Mouse (Mus musculus) G1E-ER4 (cell line): ENCODE measurements around the gene Fzr1. TPM values are rescaled to one million over a fixed set of nuclear protein-coding genes. Genes with fewer than 3 reads are reported as not detected.

Source experiments
- GATA1 ChIP-seq: IDR thresholded peaks from one replicate; pipeline ENCODE4 v1.8.0; 2012; ENCODE audit warnings: low read length, inconsistent platforms
- polyA plus RNA-seq: library from polyadenylated mRNA; stranded (reverse); fragments of >175 nt; gene quantifications from 2 replicates; pipeline ENCODE4 v1.2.3, GENCODE M21; 2012

Gene Fzr1
- polyA plus RNA-seq, 1 experiment, result 111 TPM

DNA sequence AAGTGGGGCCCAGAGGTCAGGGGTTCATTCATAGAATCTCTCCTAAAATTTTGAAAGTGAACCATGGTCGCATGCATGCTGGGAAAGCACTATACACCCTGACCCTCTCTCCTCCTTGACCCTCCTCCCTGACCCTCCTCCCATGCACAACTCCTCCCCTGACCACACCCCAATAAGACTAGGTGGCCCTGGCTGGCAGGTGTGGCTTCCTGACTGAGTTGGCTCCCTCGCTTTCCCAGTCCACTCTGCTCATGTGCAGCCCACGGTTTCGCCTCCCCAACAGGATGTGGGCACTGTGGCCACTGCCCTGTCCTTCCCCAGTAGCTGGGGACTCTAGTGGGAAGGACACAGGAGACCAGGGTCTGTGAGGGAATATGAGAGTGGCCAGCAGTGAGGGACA, 32.0 kb upstream of the Fzr1 start:
- no peak for TF ChIP-seq GATA1

DNA sequence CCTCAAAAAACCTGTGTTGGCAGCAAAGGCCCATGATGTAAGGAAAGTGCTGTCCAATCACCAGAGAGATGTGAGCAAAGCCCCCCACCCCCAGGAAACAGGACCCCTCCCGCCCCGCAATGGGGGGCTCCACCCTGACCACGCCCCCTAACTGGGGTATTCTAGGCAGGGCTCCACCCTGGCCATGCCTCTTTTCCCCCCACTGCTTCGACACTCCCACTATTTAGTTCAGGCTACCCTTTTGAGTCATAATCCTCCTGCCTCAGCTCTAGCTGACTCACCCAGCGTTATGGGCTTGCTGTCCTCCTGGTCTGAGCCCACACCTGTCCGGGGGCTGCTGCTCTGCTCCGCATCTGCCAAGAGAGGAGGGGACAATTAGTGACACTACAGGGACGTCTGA, 31.0 kb upstream of the Fzr1 start:
- TF ChIP-seq GATA1, result no peak

DNA sequence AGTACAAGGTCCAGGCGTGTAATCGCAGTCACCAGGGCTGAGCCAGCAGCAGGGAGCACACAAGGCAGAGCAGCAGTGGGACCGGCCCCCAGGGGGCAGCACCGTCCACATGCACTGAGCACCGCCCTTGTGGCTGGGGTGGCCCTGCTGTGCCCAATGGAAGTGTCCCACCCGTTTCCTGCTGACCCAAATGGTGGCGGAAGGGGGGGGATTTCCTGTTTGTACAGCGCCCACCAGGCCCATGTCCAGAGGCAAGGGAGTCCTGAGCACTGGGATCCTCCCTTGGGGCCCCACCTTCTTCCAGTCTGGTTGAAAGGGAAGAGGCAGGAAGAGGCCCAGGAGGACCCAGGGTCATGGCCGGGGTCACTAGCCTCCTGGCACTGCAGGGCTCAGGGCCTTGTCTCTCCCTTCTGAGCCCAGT, 30.6 kb upstream of the Fzr1 start:
- no peak for TF ChIP-seq GATA1

DNA sequence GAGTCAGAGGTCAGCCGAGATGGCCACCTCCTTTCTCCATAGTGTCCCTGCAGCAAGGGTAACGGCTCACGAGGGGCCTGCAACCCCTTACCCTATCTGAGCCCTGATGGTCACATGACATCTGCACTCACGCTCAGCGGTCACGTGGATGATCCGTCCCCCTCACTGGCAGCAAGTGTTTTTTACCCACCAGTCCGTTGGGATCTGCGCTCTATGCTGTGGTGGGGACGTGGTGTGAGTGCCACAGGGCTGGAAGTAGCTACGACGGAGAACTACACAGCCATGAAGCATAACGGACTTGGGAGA, 30.1 kb upstream of the Fzr1 start:
- no peak for TF ChIP-seq GATA1

DNA sequence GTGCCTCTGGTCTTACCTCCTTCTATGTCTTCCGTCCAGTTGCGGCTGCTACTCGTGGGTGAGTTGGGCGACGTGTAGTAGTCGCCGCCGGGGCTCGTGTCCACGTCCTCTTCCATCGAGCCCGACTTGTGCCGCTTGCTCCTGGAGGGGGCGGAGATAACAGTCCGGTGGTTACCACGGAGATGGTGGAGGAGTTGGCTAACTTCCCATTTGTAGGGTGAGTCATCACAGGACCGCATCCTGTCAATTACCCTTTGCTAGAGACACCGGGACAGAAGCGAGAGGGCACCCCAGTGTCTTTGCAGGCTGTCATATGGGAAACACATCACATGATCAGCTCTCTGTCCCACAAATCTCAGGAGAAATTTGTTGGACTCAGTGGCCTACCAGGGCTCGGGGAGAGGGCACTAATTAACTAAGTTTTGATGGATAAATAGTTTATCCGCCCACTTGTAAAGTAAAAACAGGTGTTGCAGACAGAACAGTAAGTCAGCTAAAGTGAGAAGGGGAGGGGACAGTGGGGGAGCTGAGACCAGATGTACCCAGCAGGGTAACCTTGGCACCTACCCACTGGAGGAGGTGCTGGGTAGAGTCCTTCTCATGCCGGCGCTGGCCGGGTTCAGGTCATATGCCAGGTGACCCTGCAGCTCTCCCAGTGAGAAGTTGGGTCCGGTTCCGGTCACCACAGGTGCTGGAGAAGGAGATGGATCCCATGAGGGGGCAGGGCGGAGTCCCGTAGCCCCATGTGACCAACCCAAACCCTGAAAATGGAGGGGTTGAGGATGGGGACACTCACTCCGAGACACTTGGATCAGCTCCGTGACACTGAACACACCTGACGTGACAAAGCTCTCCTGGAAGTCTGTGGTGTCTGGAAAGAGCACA, 29.5 kb upstream of the Fzr1 start:
- TF ChIP-seq GATA1, result no peak

DNA sequence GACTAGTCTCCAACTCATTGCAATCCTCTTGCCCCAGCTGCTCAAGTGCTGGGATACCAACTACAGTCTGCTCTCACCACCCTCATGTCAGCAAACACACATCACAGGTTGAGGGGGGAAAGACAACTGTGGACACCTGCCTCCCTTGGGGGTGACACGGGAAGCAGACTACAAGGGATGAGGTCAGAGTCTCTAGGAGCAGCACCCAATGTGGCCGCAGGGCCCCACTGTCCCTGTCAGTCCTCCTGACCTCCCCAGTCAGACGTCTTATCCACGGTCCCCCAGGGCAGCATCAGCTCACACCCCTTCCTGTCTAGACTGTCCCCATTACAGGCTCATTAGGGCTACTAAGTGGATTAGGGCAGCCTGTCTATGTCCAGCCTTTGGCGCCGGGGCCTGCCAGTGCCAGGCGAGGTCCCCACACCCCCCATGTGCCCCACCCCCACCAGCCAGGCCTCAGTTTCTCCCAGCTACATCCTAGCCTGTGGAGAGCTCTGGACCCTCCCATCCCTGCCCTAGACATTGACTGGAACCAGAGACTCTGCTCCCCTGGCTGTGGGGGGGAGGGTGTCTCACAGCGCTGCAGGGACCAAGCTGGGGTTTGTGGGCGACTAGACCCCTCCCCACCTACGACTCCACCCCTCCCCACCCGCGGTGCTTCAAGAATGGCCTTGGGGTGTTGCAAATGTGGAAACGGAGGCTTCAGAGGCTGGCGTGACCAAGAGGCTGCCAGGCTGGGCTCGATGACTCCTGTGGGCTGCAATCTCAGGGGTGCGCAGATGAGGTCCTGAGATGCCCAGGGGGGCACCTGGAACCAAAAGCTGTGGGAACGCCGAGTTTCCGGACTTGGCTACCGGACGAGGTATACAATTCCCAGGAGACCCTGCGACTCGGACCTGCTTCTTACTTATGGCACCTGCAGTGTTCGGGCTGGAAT, 28.5 kb upstream of the Fzr1 start:
- TF ChIP-seq GATA1, result no peak

DNA sequence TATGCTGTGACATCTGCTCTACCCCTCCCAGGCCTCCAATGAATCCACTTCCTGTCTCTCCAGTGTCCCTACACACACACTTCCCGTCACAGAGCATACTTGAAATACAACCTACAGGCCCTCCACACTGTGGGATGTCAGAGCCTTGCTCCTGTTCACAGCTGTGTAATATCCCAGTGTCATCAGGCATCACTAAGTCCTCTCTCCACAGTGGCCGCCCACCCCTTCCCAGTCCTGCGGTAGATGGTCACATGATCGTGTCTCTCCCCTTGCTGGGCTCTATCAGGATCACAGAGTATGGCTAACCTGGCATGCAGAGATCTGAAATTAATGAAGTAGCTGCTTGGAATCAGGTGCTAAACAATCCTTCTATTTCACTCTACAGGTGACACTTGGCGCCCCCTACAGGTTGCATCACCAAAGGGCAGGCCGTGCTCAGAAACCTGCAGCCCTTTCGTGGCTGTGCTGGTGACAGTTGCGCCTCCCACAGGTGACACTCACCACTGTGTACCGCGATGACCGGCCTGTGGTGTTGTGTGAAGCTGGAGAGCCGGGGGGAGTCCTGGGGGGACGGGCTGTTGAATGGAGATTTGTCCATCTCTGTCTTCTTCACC, 27.4 kb upstream of the Fzr1 start:
- no peak for TF ChIP-seq GATA1

DNA sequence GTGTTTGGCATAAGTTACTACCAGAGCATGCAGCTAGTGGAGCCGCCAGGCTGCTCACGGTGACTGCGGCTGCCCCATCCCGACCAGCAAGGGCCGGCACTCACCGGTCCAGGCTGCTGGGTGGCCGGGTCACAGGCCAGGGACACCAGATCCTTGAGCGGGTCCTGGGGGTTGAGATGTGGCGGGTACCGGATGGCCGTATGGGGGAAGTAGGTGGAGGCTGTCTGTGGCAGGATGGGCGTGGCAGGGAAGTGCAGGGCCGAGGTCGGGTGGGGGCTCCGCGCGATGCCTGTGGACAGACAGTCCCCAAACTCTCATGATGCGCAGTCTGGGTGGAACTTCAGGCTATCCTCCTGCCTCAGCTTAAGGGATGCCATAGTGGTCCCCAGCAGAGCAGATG, 26.4 kb upstream of the Fzr1 start:
- no peak for TF ChIP-seq GATA1

DNA sequence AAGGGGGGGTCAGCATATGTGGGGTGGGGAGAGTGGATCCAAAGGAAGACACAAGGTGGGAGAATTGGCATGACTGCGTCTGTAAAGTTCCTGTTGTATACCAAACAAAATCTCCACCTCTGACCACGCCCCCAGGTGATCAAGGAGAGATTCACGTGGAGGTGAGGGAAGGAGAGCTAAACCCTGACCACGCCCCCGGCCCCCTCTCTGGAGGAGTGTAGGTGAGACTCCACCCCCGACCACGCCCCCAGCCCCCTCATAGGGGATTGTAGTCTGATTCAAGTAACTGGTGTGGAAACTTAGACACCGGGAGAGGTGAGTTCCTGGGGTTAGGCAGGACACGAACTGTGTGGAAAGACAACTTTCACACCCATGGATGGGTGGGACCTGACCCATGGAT, 25.8 kb upstream of the Fzr1 start:
- TF ChIP-seq GATA1, result no peak

DNA sequence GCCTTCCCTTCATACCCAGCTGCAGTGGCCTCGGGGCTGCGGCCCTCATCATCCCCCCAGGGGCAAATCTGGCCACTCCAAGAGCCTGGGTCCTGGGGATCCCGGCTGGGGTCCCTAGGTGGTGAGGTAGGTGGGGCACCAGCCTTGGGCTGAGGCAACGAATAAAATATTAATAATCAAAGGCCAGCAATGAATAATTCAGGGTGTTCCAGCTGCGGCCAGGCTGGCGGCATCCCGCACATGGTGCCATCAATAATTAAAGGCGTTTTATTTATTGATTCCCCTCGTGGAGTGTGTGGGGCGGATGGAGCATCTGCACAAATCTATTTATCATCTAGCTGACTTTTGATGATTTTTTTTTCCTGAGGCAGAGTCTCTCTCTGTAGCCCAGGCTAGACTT, 25.2 kb upstream of the Fzr1 start:
- TF ChIP-seq GATA1, result no peak

DNA sequence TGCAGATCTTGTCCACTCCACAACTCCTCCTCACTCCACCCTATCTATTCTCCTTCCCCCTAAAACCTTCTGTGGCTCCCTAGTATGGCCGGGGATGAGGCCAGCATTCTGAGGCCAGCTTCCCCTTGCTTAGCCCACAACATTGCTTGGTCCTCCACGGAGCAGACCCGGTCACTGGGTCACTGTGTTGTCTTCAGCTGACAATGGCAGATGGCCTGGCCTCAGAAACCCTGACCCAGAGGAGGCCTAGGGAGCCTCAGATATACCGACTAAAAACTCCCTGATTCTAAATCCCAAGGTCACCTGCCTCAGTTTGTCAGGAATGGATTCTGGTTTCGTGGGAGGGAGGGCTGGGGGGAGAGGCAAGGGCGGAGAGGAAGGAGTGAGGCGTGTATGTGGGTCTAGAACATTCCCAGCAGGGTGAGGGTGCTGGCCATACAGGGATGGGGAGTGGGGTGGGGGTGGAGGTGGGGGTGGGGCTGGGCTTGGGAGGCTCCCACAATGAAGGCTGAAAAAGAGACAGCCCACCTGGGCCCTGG, 24.0 kb upstream of the Fzr1 start:
- TF ChIP-seq GATA1, result no peak

DNA sequence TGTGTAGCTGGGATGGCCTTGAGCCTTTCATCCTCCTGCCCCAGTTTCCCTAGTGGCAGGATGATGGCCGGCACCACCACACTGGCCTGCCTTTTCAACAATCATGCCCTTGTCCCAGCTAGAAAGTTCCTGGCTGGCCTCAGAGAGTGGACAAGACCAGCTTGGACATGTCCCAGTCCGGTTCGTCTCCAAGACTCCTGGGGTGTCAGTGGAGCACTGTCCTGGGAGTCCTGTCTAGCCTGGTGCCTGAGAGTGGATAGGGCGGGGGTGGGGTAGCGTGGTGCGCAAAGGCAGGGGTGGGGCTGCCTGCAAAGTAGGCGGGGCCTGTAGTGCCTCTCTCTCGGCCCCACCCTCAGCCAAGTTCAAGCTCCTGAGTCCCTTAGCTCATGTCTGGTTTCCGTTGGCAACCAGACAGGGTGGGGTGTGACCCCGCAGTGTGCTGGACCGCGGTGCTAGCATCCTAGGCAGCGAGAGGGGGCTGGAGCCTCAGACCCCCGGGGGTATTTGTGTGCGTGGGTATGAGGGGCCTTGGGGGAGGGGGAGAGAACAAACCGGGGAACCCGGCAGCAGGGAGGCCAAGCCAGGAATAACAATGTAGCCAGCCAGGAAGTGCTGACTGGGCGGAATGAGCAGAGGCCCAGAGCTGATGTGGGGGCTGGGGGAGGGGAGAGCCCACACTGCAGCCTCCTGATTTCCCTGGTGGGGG, 23.4 kb upstream of the Fzr1 start:
- TF ChIP-seq GATA1, result no peak

DNA sequence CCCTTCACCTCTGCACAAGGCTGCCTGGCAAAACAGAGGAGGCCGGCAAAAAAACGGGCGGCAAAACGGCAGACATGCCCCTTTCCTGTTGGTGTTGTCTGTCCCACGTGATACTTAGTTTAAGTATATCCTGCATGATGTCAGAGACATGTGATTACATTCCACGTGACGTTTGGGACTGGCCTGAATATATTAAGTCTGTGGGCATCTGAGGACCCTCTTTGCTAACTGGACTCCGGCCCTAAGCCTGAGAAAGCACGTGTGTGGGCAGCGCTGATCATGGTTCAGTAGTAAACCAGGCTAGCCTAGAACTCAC, 22.8 kb upstream of the Fzr1 start:
- no peak for TF ChIP-seq GATA1

DNA sequence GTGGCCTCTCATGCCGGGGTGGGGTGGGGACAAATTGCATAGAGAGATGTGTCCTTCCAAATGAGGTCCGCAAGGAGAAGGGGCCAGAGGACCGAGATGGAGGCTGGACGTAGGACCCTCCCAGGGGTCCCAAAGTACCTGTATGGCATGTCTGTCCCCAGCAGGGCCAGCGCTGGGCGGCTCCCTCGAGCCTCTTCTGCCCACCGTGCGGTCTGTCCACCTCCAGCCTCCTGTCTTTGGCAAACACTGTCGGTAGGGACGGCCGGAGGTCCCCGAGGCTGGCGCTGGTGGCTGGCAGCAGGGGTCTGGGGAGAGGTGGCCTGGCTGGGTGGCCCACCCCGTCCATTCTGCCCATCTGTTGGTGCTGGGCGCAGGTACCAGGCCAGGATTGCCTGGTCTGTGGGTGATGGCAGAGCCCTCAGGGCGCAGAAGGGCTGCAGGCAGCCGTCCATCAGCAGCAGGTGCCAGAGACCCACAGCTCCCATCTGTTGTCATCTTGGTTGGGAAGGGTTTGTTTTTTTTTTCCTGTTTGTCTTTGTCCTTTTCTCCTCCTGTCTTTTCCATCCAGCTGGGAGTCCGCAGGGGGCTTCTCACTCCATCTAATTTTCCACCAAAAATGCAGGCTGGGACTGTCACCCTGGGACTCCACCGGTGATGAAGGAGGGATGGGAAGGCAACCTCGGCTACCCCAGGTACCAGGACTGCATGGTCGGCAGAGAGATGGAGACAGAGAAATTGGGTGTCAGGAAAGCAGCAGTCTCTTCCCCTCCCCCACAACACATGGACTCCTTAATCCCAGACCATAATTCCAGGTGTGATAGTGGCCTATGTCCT, 22.3 kb upstream of the Fzr1 start:
- no peak for TF ChIP-seq GATA1

DNA sequence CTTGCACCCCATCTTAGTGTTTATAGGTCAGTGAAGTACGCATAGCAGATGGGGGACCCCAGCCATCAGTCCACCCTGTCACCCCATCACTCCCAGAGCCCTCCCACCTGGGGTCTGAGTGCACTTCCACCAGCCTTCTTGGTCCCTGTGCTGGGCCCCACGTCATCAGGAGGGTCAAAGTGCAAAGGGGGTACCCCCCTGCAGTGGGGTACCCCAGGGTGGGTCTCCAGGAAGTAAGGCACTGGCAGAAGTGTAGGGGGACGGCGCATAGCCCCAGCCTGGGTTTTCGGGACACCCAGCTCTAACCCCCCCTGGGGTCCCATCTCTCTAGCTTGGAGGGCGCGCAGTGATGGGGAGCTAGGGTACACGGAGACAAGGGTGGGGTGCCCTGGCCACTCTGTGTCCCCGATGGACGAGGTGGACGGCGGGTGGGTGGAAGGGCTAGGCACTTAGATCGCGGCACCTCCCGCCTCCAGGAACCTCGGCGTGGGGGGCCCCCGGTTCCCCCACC, 21.5 kb upstream of the Fzr1 start:
- TF ChIP-seq GATA1, result no peak
